Mouse (Mus musculus) midbrain, embryonic 15.5 days (tissue): Measurements from ENCODE around the gene Cfap44. TPM values are rescaled to one million over a fixed set of nuclear protein-coding genes. Genes with fewer than 3 reads are reported as not detected.

Experiments
- ATAC-seq: fragments of 200-750 bp; cut with Nextera tagmentation; replicated peaks from 2 replicates; pipeline ENCODE4 v1.8.0; 2017; ENCODE audit warnings: moderate TSS enrichment
- H3K27ac ChIP-seq: fragments of 300-500 bp; sonication (generic); 2 replicates; pipeline ENCODE4 v1.5.1; 2015; ENCODE audit warnings: mild to moderate bottlenecking, inconsistent platforms
- H3K27me3 ChIP-seq: fragments of 300-500 bp; sonication (generic); replicated peaks from 2 replicates; pipeline ENCODE4 v1.6.1; 2015; ENCODE audit warnings: inconsistent platforms
- H3K36me3 ChIP-seq: fragments of 300-500 bp; sonication (generic); replicated peaks from 2 replicates; pipeline ENCODE4 v1.6.1; 2015; ENCODE audit warnings: inconsistent platforms
- H3K4me1 ChIP-seq: fragments of 300-500 bp; sonication (generic); 2 replicates; pipeline ENCODE4 v1.6.1; 2015; ENCODE audit warnings: inconsistent platforms
- H3K4me2 ChIP-seq: fragments of 300-500 bp; sonication (generic); 2 replicates; pipeline ENCODE4 v1.6.1; 2015; ENCODE audit warnings: inconsistent platforms, mild to moderate bottlenecking, moderate library complexity
- H3K4me3 ChIP-seq: fragments of 300-500 bp; sonication (generic); 2 replicates; pipeline ENCODE4 v1.5.1; 2015; ENCODE audit warnings: mild to moderate bottlenecking, inconsistent platforms
- H3K9ac ChIP-seq: fragments of 300-500 bp; sonication (generic); 2 replicates; pipeline ENCODE4 v1.6.1; 2015; ENCODE audit warnings: mild to moderate bottlenecking, inconsistent platforms
- H3K9me3 ChIP-seq: fragments of 300-500 bp; sonication (generic); 2 replicates; pipeline ENCODE4 v1.6.1; 2016; ENCODE audit warnings: inconsistent platforms
- WGBS: fragments of 180-500 bp; shearing (Covaris S2); methylation state at CpG from one replicate; pipeline ENCODE4 v1.1.7; 2015; ENCODE audit warnings: mixed read lengths; 5-methylcytosine and 5-hydroxymethylcytosine counted together
- polyA plus RNA-seq: library from polyadenylated mRNA; unstranded; fragments of >200 nt; fragmentation: Nextera tagmentation; extraction: Ambion mirVana; gene quantifications from 2 replicates; pipeline ENCODE4 v1.2.1, GENCODE M21; 2015

Gene Cfap44
- polyA plus RNA-seq, 1 experiment from 2014 or later, result 6.3 TPM

- peaks cover 6% of the 10 kb centered on the region; the same call in 1 of the 2 replicates for H3K36me3 ChIP-seq
- H3K4me2 ChIP-seq, result no peak overlapping the region
- no peaks in the 10 kb centered on the region for H3K9me3 ChIP-seq
- ATAC-seq, result peak; percentile 48; the same call in 1 of the 2 replicates
- 59% methylated on average over 8 of the region's 8 CpGs for WGBS
- H3K4me1 ChIP-seq, result peaks cover 4% of the 10 kb centered on the region; the same call in 1 of the 2 replicates
- H3K4me3 ChIP-seq, result no peak overlapping the region
- no peak overlapping the region for H3K9ac ChIP-seq
- no peaks in the 10 kb centered on the region for H3K27me3 ChIP-seq
- no peak overlapping the region for H3K27ac ChIP-seq
Measured at GRCm38 (mm10) chr16:44502895-44503575, 108.4 kb downstream of the Cfap44 start.

GRCm38 (mm10) chr16:44505243-44505642, 110.6 kb downstream of the Cfap44 start:
- WGBS, result 88% methylated on average over 1 of the region's 1 CpGs
- Histone ChIP-seq H3K9me3 (no peaks in the 10 kb centered on the region), H3K4me1 (peaks cover 4% of the 10 kb centered on the region; the same call in 1 of the 2 replicates), H3K27me3 (no peaks in the 10 kb centered on the region), H3K4me2 (no peak overlapping the region), H3K4me3 (no peak overlapping the region), H3K27ac (no peak overlapping the region), H3K9ac (no peak overlapping the region), H3K36me3 (no peaks in the 10 kb centered on the region; the same call in 1 of the 2 replicates)
- no peak for ATAC-seq

GRCm38 (mm10) chr16:44507027-44507929, 112.7 kb downstream of the Cfap44 start:
- WGBS, result 65% methylated on average over 10 of the region's 10 CpGs
- no peak overlapping the region for H3K4me2 ChIP-seq
- no peaks in the 10 kb centered on the region for H3K36me3 ChIP-seq
- no peak overlapping the region for H3K9ac ChIP-seq
- H3K4me3 ChIP-seq, result no peak overlapping the region
- H3K27me3 ChIP-seq, result no peaks in the 10 kb centered on the region
- H3K27ac ChIP-seq, result no peak overlapping the region
- H3K4me1 ChIP-seq, result peaks cover 4% of the 10 kb centered on the region; the same call in 1 of the 2 replicates
- ATAC-seq, result peak; percentile 69
- no peaks in the 10 kb centered on the region for H3K9me3 ChIP-seq

GRCm38 (mm10) chr16:44508025-44508424, 113.4 kb downstream of the Cfap44 start:
- Histone ChIP-seq H3K4me2 (no peak overlapping the region), H3K9me3 (no peaks in the 10 kb centered on the region), H3K27me3 (no peaks in the 10 kb centered on the region), H3K9ac (no peak overlapping the region), H3K27ac (no peak overlapping the region), H3K4me1 (peaks cover 4% of the 10 kb centered on the region; the same call in 1 of the 2 replicates), H3K36me3 (no peaks in the 10 kb centered on the region), H3K4me3 (no peak overlapping the region)
- 86% methylated on average over 5 of the region's 5 CpGs for WGBS
- ATAC-seq, result no peak

GRCm38 (mm10) chr16:44508772-44509171, 114.2 kb downstream of the Cfap44 start:
- H3K4me3 ChIP-seq, result no peak overlapping the region
- ATAC-seq, result no peak
- H3K27ac ChIP-seq, result no peak overlapping the region
- no peaks in the 10 kb centered on the region for H3K36me3 ChIP-seq
- H3K9ac ChIP-seq, result no peak overlapping the region
- peaks cover 4% of the 10 kb centered on the region; the same call in 1 of the 2 replicates for H3K4me1 ChIP-seq
- no peaks in the 10 kb centered on the region for H3K9me3 ChIP-seq
- no peak overlapping the region for H3K4me2 ChIP-seq
- no peaks in the 10 kb centered on the region for H3K27me3 ChIP-seq
- WGBS, result 91% methylated on average over 13 of the region's 13 CpGs

GRCm38 (mm10) chr16:44509458-44510344, 115.1 kb downstream of the Cfap44 start:
- no peaks in the 10 kb centered on the region for H3K36me3 ChIP-seq
- no peak overlapping the region for H3K4me3 ChIP-seq
- H3K4me2 ChIP-seq, result no peak overlapping the region
- no peaks in the 10 kb centered on the region for H3K9me3 ChIP-seq
- no peak for ATAC-seq
- H3K4me1 ChIP-seq, result peaks cover 4% of the 10 kb centered on the region; the same call in 1 of the 2 replicates
- 0 out of 2 replicates have a peak overlapping the region, but pooled peaks have one; percentile 4 for H3K27ac ChIP-seq
- no peaks in the 10 kb centered on the region for H3K27me3 ChIP-seq
- WGBS, result 87% methylated on average over 7 of the region's 7 CpGs
- no peak overlapping the region for H3K9ac ChIP-seq

GRCm38 (mm10) chr16:44510521-44511213, 116.1 kb downstream of the Cfap44 start:
- peak overlapping the region; percentile 41; the same call in 1 of the 2 replicates for H3K27ac ChIP-seq
- H3K4me3 ChIP-seq, result no peak overlapping the region
- no peak overlapping the region for H3K4me2 ChIP-seq
- ATAC-seq, result no peak
- WGBS, result 63% methylated on average over 13 of the region's 13 CpGs
- no peaks in the 10 kb centered on the region for H3K9me3 ChIP-seq
- peaks cover 4% of the 10 kb centered on the region; the same call in 1 of the 2 replicates for H3K4me1 ChIP-seq
- no peak overlapping the region for H3K9ac ChIP-seq
- H3K36me3 ChIP-seq, result no peaks in the 10 kb centered on the region
- no peaks in the 10 kb centered on the region for H3K27me3 ChIP-seq

- H3K9me3 ChIP-seq, result no peaks in the 10 kb centered on the region
- no peak overlapping the region for H3K4me2 ChIP-seq
- H3K27me3 ChIP-seq, result no peaks in the 10 kb centered on the region
- H3K9ac ChIP-seq, result no peak overlapping the region
- H3K27ac ChIP-seq, result 0 out of 2 replicates have a peak overlapping the region, but pooled peaks have one; percentile 32
- H3K4me3 ChIP-seq, result no peak overlapping the region
- H3K36me3 ChIP-seq, result no peaks in the 10 kb centered on the region
- 73% methylated on average over 6 of the region's 6 CpGs for whole genome bisulfite sequencing
- H3K4me1 ChIP-seq, result peaks cover 5% of the 10 kb centered on the region; the same call in 1 of the 2 replicates
- ATAC-seq, result 0 out of 2 replicates have a peak, but pooled peaks have one; percentile 22
Measured at GRCm38 (mm10) chr16:44516498-44516897, 121.9 kb downstream of the Cfap44 start.

- H3K9ac ChIP-seq, result no peak overlapping the region
- ATAC-seq, result no peak
- whole genome bisulfite sequencing, result 71% methylated on average over 7 of the region's 7 CpGs
- H3K4me3 ChIP-seq, result no peak overlapping the region
- no peaks in the 10 kb centered on the region for H3K36me3 ChIP-seq
- no peaks in the 10 kb centered on the region for H3K9me3 ChIP-seq
- no peaks in the 10 kb centered on the region for H3K27me3 ChIP-seq
- H3K27ac ChIP-seq, result no peak overlapping the region
- H3K4me2 ChIP-seq, result no peak overlapping the region
- peaks cover 16% of the 10 kb centered on the region for H3K4me1 ChIP-seq
Measured at GRCm38 (mm10) chr16:44523595-44523994, 129.0 kb downstream of the Cfap44 start.

- Histone ChIP-seq H3K4me3 (no peak overlapping the region), H3K9me3 (no peaks in the 10 kb centered on the region), H3K9ac (0 out of 2 replicates have a peak overlapping the region, but pooled peaks have one; percentile 22), H3K4me2 (peak overlapping the region; percentile 40; the same call in 1 of the 2 replicates), H3K36me3 (no peaks in the 10 kb centered on the region), H3K27me3 (no peaks in the 10 kb centered on the region), H3K4me1 (peaks cover 39% of the 10 kb centered on the region), H3K27ac (peak overlapping the region; percentile 78)
- ATAC-seq, result no peak
- 76% methylated on average over 1 of the region's 1 CpGs for whole genome bisulfite sequencing
Measured at GRCm38 (mm10) chr16:44526044-44526443, 131.4 kb downstream of the Cfap44 start.

- peak overlapping the region; percentile 22; the same call in 1 of the 2 replicates for H3K9ac ChIP-seq
- no peak for ATAC-seq
- peak overlapping the region; percentile 6; the same call in 1 of the 2 replicates for H3K4me3 ChIP-seq
- H3K27me3 ChIP-seq, result no peaks in the 10 kb centered on the region
- peaks cover 45% of the 10 kb centered on the region for H3K4me1 ChIP-seq
- H3K4me2 ChIP-seq, result peak overlapping the region; percentile 40
- 3% methylated on average over 12 of the region's 12 CpGs for WGBS
- H3K36me3 ChIP-seq, result no peaks in the 10 kb centered on the region
- H3K9me3 ChIP-seq, result no peaks in the 10 kb centered on the region
- peak overlapping the region; percentile 78 for H3K27ac ChIP-seq
Measured at GRCm38 (mm10) chr16:44526689-44527088, 132.1 kb downstream of the Cfap44 start.
